Mouse (Mus musculus) embryo, embryonic 11.5 days (tissue): Measurements from ENCODE around the gene Sh3kbp1.

Experiments
- DNase-seq: peaks from one replicate; pipeline ENCODE4 v3.0.0-alpha.2; 2012; ENCODE audit warnings: low read depth, low spot score

Sh3kbp1 gene

GRCm38 (mm10) chrX:159913489-159913888 is 286.4 kb downstream of the Sh3kbp1 start:
- no peak for DNase-seq

DNA sequence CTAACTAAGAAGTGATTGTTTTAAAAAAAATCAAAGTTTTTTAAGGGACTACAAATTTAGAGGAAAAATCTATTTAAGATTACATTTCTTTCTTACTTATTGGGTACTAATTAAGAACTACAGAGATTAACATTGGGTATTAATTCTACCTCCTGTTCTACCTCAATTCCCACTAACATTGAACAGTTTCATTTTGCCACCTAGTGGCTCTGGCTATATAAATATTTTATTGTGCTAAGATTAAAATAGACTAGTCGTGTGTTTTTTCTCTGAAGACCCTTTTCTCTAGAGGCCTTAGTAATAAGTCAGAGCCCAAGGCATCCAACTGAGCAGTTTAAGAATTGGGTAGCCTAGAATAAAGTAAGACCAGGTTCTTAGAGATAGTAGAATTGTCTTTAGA is 288.1 kb downstream of the Sh3kbp1 start:
- no peak for DNase-seq

DNA sequence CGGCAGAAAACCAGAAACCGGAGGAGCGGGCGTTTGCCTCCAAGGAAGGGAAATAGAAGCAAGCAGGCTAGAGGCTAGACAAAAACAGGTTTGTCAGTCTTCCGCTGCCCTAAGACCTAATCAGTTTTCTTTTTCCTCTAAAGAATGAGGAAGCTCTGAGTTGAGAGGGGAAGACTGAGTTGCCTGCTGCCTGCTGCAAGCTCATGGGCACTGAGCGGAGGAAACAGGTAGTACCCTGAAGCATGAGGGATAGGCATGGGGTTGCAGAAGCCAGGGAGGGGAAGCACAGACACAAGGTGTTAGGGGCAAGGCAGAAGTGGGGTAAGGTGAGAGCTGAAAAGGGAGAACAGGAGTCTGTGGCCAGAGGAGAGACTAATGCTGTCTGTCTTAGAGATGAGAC is 297.7 kb downstream of the Sh3kbp1 start:
- no peak for DNase-seq

- no peak for DNase-seq
Measured at GRCm38 (mm10) chrX:159928165-159928564, 301.1 kb downstream of the Sh3kbp1 start.

DNA sequence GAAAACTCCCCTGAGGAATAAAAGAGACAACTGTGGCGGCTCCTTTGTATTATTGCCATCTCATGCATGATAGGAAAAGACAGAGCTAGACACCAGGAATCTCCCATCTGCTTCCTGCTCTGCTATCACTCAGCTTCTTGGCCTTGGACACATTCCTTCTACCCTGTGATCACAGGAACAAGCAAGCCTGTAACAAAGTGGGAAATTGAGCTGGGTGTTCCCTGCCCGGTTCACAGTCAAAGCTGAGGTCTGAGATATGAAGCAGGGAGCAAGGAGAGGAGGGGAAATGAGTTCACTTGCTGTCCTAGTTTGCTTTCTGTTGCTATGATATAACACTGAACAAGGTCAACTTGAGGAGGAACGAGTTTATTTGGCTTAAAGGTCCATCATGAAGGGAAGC is 301.8 kb downstream of the Sh3kbp1 start:
- DNase-seq = no peak

DNA sequence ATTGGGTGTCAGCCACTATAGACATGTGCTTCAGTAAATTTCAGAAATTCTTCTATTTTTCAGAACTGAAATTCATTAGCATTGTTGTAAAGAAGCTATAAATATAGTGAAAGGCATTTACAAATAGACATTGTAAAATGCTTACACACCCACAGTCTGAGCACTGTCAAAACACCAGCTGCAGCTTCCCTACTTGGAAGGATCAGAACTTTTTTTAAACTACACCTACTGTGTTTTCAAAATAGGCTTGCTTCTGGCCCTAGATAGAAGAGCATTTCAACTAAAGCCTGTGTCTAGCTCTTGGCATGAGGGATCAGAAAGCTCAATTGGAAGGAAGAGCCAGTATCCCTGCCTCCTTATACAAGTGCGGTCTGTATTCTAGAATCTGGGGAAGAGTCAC is 305.0 kb downstream of the Sh3kbp1 start:
- DNase-seq = no peak

GRCm38 (mm10) chrX:159942569-159942968 is 315.5 kb downstream of the Sh3kbp1 start:
- DNase-seq = no peak

GRCm38 (mm10) chrX:159943586-159943985 is 316.5 kb downstream of the Sh3kbp1 start:
- DNase-seq = no peak

GRCm38 (mm10) chrX:159953546-159954429 is 326.7 kb downstream of the Sh3kbp1 start:
- no peak for DNase-seq

- no peak for DNase-seq
Measured at GRCm38 (mm10) chrX:159954430-159954779, 327.3 kb downstream of the Sh3kbp1 start.

DNA sequence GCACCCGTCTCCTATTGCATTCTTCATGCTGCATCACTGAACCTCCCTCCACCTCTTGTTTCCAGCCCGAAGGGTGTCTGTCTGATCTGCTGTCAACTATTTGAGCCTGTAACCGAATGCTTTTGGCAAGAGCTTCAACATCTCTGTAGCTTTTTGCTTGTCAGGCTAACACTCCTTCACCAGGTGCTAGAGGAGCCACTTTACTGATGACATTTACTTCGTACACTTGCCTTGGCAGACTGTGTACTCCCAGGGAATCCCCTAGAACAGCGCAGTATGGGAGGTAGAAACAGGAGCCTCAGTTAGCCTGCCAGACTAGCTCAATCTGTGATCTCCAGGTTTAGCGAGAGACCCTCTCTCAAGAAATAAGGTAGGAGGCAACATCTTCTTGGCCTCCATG is 328.4 kb downstream of the Sh3kbp1 start:
- no peak for DNase-seq

- DNase-seq = no peak
Measured at GRCm38 (mm10) chrX:159961385-159961784, 334.3 kb downstream of the Sh3kbp1 start.

DNA sequence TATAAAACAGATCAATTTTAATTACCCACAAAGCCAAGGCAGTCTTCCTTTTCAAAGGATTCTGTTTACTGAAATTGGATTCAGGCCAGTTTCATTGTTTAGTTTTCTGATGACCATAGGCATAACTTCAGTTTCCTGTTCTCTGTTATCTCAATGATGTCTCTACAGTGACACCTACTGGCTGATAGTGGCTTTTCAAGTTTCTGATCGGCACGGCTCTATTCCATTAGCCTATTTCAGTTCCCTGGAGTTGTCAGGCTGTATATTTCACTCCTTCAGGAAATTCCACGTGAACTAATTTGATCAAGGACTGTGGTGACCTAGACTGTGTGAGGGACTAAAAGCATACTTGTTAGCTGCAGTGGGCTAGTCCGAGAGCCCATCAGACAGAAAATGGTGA is 336.2 kb downstream of the Sh3kbp1 start:
- DNase-seq = peak; percentile 50

- DNase-seq = no peak
Measured at GRCm38 (mm10) chrX:159963925-159964324, 336.9 kb downstream of the Sh3kbp1 start.

GRCm38 (mm10) chrX:159969025-159969424 is 342.0 kb downstream of the Sh3kbp1 start:
- DNase-seq = no peak

- no peak for DNase-seq
Measured at GRCm38 (mm10) chrX:159971091-159971779, 344.2 kb downstream of the Sh3kbp1 start.

DNA sequence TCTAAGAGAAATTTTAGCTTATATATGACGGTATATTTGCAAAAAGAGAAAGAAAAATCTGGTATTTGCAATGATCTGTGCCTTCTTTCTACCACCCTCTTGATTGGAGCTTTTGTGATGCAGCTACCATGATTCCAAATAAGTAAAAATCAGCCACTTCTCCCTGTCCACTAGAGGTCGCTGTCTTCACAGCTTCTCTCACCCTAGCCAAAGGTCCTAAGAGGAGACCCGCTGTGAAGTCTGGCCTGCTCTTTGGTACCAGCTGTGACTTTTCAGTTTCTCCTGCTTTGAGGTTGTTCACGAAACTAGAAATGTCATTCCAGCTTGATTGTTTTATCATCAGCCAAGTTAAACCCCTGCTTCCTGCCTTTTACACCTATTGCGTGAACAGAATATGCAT is 346.7 kb downstream of the Sh3kbp1 start:
- DNase-seq = peak; percentile 50

GRCm38 (mm10) chrX:159976243-159976642 is 349.2 kb downstream of the Sh3kbp1 start:
- DNase-seq = no peak

DNA sequence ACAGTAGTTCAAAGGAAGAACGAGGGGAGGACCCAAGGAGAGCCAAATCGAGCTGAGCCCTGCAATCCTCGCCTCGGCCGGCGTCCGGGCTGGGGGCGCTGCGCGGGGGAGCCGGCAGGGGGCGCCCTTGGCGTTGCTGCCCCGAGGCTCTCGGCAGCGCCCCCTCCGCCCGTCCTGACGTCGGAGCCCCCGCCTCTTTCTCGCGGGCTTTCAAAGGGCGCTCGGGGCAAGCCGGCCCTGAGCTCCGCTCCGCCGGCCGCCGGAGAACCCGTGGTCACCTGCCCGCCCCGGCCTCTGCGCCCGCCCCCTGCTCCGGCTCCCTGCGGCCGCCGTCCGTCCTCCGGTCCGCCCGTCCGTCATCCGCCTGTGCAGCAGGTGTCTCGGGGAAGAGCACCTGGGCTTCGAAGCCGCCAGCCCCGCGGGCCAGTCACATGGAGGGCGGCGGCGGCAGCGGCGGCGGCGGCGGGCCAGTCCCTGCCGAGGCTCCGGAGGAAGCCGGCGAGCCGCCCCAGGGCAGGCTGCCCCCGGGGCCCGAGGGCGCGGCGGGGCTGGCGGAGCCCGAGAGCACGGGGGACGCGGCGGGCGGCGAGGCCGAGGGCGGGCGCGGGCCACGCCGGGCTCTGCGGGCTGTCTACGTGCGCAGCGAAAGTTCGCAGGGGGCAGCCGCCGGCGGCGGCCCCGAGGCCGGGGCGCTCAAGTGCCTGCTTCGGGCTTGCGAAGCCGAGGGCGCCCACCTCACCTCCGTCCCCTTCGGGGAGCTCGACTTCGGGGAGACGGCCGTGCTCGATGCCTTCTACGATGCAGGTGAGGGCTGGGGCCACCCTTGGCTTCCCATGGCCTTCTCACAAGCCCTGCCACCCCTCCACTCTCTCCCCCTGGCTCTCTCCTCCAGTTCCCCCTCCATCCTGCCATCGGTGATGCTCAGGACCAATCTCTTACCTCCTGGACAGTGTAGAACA is 361.2 kb downstream of the Sh3kbp1 start, which contains the start of gene Map3k15:
Gene Map3k15, plus strand, starts transcription at position 432 of the 959 bp plus-strand sequence.
- peak; percentile 8 for DNase-seq

- no peak for DNase-seq
Measured at GRCm38 (mm10) chrX:159995808-159996207, 368.7 kb downstream of the Sh3kbp1 start.
